Mouse (Mus musculus): ENCODE results near the gene Hpcal4. TPM values are rescaled to one million over a fixed set of nuclear protein-coding genes. Genes with fewer than 3 reads are reported as not detected.

The Hpcal4 gene
- polyA plus RNA-seq, 1 experiment from 2014 or later, result 1.6 TPM

DNA sequence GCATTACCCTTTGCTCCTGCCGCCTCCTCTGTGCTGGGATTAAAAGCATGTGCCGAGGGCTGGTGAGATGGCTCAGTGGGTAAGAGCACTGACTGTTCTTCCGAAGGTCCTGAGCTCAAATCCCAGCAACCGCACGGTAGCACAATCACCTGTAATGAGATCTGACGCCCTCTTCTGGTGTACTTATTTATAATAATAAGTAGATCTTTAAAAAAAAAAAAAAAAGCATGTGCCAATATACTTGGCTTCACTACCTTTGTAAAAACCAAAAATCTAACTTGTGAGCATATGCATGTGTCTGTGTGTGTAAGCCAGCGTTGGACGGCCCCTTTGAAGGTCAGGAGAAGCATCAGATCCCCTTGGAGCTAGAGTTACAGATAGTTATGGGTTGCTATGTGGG is 28.0 kb downstream of the Hpcal4 start:
- H3K4me3 ChIP-seq (ENCODE audit: low read depth, low read length), result no peak overlapping the region
- ATAC-seq (replicated peaks; ENCODE audit: insufficient number of reproducible peaks, low FRiP score, low TSS enrichment, low read depth) (no peak), DNase-seq (ENCODE audit: low spot score) (no peak)
- no peaks in the 10 kb centered on the region for H3K36me3 ChIP-seq (replicated peaks; ENCODE audit: control insufficient read depth, insufficient read depth, low read depth, low read length)
- no peaks in the 10 kb centered on the region for H3K9me3 ChIP-seq (replicated peaks; ENCODE audit: control insufficient read depth, low read length)
- no peak overlapping the region for H3K27ac ChIP-seq (replicated peaks; ENCODE audit: low read depth, low read length)
- H3K27me3 ChIP-seq (ENCODE audit: control insufficient read depth, insufficient read depth, low read length), result no peaks in the 10 kb centered on the region
- 47% methylated on average over 8 of the region's 8 CpGs for WGBS
- H3K9ac ChIP-seq (replicated peaks; ENCODE audit: low read length), result no peak overlapping the region
- H3K4me1 ChIP-seq (ENCODE audit: control insufficient read depth, insufficient read depth, low read length), result no peaks in the 10 kb centered on the region
- H3K4me2 ChIP-seq (ENCODE audit: low read depth, low read length), result no peak overlapping the region

DNA sequence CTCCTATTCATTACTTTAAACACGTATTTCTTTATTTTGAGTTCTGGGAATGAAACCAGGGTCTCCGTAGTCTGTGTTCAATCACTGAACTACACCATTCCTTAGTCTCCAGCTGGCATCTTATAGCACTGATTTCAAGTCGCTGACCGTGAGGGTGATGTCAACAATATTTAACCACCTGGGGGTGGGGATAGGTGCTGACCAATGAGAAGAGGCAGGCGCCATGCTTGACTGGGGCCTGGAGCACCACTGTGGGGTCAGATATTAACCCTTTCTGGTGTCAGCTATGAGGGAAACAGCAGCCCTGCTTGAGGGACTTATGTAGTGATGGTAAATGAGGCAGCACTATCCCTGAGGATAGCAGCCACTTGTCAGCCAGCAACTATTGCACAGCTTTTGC is 28.4 kb downstream of the Hpcal4 start:
- Histone ChIP-seq H3K4me1 (ENCODE audit: control insufficient read depth, insufficient read depth, low read length) (no peaks in the 10 kb centered on the region), H3K4me3 (ENCODE audit: low read depth, low read length) (no peak overlapping the region), H3K36me3 (replicated peaks; ENCODE audit: control insufficient read depth, insufficient read depth, low read depth, low read length) (no peaks in the 10 kb centered on the region), H3K4me2 (ENCODE audit: low read depth, low read length) (no peak overlapping the region), H3K9ac (replicated peaks; ENCODE audit: low read length) (no peak overlapping the region), H3K9me3 (replicated peaks; ENCODE audit: control insufficient read depth, low read length) (no peaks in the 10 kb centered on the region), H3K27me3 (ENCODE audit: control insufficient read depth, insufficient read depth, low read length) (no peaks in the 10 kb centered on the region), H3K27ac (replicated peaks; ENCODE audit: low read depth, low read length) (no peak overlapping the region)
- DNase-seq (ENCODE audit: low spot score) (no peak), ATAC-seq (replicated peaks; ENCODE audit: insufficient number of reproducible peaks, low FRiP score, low TSS enrichment, low read depth) (no peak)
- 58% methylated on average over 5 of the region's 5 CpGs for WGBS

DNA sequence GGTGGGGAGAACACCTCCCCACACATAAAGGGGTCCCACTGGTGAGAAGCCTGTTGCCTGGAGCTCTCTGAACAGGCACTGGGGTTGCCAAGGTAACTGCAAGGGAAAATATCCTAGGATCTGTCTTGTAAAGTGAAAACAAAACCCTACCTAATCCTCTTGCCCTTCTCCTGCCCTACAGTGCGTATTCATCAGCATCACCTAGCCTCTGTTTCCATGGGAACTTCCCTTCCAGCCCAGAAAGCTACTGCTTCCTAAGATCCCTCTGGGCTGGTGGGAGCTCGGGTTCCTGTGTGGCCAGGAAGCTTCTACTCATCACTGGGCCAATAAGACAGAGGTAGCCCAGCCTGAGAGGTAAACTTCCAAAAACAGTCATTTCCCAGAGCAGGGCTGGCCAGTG is 29.3 kb downstream of the Hpcal4 start:
- H3K4me1 ChIP-seq (ENCODE audit: control insufficient read depth, insufficient read depth, low read length), result no peaks in the 10 kb centered on the region
- DNase-seq (ENCODE audit: low spot score) (no peak), ATAC-seq (replicated peaks; ENCODE audit: insufficient number of reproducible peaks, low FRiP score, low TSS enrichment, low read depth) (no peak)
- no peaks in the 10 kb centered on the region for H3K9me3 ChIP-seq (replicated peaks; ENCODE audit: control insufficient read depth, low read length)
- 43% methylated on average over 2 of the region's 2 CpGs for WGBS
- H3K27me3 ChIP-seq (ENCODE audit: control insufficient read depth, insufficient read depth, low read length), result no peaks in the 10 kb centered on the region
- H3K27ac ChIP-seq (replicated peaks; ENCODE audit: low read depth, low read length), result no peak overlapping the region
- H3K4me3 ChIP-seq (ENCODE audit: low read depth, low read length), result no peak overlapping the region
- no peak overlapping the region for H3K9ac ChIP-seq (replicated peaks; ENCODE audit: low read length)
- no peak overlapping the region for H3K4me2 ChIP-seq (ENCODE audit: low read depth, low read length)
- H3K36me3 ChIP-seq (replicated peaks; ENCODE audit: control insufficient read depth, insufficient read depth, low read depth, low read length), result no peaks in the 10 kb centered on the region

DNA sequence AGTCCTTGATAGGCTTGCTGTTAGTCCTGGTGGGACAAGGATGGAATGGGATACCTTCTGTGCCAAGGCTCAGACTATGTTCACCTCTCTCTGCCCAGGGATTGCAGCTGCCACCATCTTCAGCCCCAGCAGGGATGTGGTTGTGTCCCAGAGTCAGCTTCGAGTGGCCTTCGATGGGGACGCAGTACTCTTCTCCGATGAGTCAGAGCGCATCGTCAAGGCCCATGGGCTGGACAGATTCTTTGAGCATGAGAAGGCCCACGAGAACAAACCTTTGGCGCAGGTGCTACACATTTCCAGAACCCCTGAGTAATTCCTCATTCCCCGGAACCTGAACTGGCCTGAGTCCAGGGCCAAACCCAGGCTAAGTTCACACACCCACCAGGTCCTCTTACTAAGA is 30.9 kb downstream of the Hpcal4 start:
- Histone ChIP-seq H3K4me3 (ENCODE audit: low read depth, low read length) (no peak overlapping the region), H3K4me2 (ENCODE audit: low read depth, low read length) (no peak overlapping the region), H3K9ac (replicated peaks; ENCODE audit: low read length) (no peak overlapping the region), H3K27ac (replicated peaks; ENCODE audit: low read depth, low read length) (no peak overlapping the region), H3K9me3 (replicated peaks; ENCODE audit: control insufficient read depth, low read length) (no peaks in the 10 kb centered on the region), H3K27me3 (ENCODE audit: control insufficient read depth, insufficient read depth, low read length) (no peaks in the 10 kb centered on the region), H3K4me1 (ENCODE audit: control insufficient read depth, insufficient read depth, low read length) (no peaks in the 10 kb centered on the region), H3K36me3 (replicated peaks; ENCODE audit: control insufficient read depth, insufficient read depth, low read depth, low read length) (no peaks in the 10 kb centered on the region)
- ATAC-seq (replicated peaks; ENCODE audit: insufficient number of reproducible peaks, low FRiP score, low TSS enrichment, low read depth) (no peak), DNase-seq (ENCODE audit: low spot score) (no peak)
- 94% methylated on average over 9 of the region's 9 CpGs for WGBS

DNA sequence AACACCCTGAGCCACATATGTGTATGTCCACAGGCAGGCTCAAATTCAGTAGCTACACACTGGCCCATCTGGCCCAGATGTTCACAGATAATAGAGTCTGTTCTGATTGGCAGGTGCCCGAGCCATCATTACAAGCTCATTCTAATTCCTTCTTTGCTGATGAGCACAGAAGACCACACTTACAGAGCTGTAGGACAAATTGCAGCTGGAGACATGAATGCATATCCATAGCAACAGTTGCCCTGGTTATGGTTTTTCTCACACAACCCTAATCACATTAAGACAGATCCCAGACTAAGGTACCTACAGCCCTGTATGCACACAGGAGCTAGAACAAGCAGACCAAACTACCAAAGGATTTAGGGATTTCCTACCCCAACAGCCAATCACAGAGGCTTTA is 32.3 kb downstream of the Hpcal4 start:
- no peak overlapping the region for H3K27ac ChIP-seq (replicated peaks; ENCODE audit: low read depth, low read length)
- no peak overlapping the region for H3K9ac ChIP-seq (replicated peaks; ENCODE audit: low read length)
- ATAC-seq (replicated peaks; ENCODE audit: insufficient number of reproducible peaks, low FRiP score, low TSS enrichment, low read depth) (no peak), DNase-seq (ENCODE audit: low spot score) (no peak)
- no peak overlapping the region for H3K4me3 ChIP-seq (ENCODE audit: low read depth, low read length)
- no peaks in the 10 kb centered on the region for H3K9me3 ChIP-seq (replicated peaks; ENCODE audit: control insufficient read depth, low read length)
- no peaks in the 10 kb centered on the region for H3K4me1 ChIP-seq (ENCODE audit: control insufficient read depth, insufficient read depth, low read length)
- no peaks in the 10 kb centered on the region for H3K27me3 ChIP-seq (ENCODE audit: control insufficient read depth, insufficient read depth, low read length)
- 85% methylated on average over 1 of the region's 1 CpGs for WGBS
- H3K4me2 ChIP-seq (ENCODE audit: low read depth, low read length), result no peak overlapping the region
- H3K36me3 ChIP-seq (replicated peaks; ENCODE audit: control insufficient read depth, insufficient read depth, low read depth, low read length), result no peaks in the 10 kb centered on the region

DNA sequence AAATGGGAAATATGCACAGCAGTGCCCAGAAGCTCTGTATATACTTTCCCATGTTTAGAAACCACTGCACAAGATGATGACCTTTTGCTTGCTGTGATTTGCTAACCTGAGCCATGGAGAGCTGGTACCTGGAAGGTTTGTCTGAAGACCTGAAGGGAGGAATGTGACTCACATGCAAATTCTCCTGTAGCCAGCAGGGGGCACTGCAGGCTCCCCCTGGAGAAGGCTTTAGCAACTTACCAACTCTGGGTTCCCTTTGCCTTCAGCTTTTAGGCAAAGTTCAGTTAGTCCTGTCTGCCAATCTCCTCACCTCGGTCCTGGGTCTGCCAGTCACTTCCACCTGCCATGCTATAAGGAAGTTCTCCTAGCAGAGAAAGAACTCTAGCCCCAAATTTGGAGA is 33.8 kb downstream of the Hpcal4 start:
- no peaks in the 10 kb centered on the region for H3K27me3 ChIP-seq (ENCODE audit: control insufficient read depth, insufficient read depth, low read length)
- DNase-seq (ENCODE audit: low spot score) (peak; percentile 66), ATAC-seq (replicated peaks; ENCODE audit: insufficient number of reproducible peaks, low FRiP score, low TSS enrichment, low read depth) (no peak)
- no peak overlapping the region for H3K4me2 ChIP-seq (ENCODE audit: low read depth, low read length)
- H3K4me1 ChIP-seq (ENCODE audit: control insufficient read depth, insufficient read depth, low read length), result no peaks in the 10 kb centered on the region
- no peaks in the 10 kb centered on the region for H3K9me3 ChIP-seq (replicated peaks; ENCODE audit: control insufficient read depth, low read length)
- 19% methylated on average over 1 of the region's 1 CpGs for WGBS
- no peak overlapping the region for H3K9ac ChIP-seq (replicated peaks; ENCODE audit: low read length)
- no peak overlapping the region for H3K27ac ChIP-seq (replicated peaks; ENCODE audit: low read depth, low read length)
- no peak overlapping the region for H3K4me3 ChIP-seq (ENCODE audit: low read depth, low read length)
- no peaks in the 10 kb centered on the region for H3K36me3 ChIP-seq (replicated peaks; ENCODE audit: control insufficient read depth, insufficient read depth, low read depth, low read length)

DNA sequence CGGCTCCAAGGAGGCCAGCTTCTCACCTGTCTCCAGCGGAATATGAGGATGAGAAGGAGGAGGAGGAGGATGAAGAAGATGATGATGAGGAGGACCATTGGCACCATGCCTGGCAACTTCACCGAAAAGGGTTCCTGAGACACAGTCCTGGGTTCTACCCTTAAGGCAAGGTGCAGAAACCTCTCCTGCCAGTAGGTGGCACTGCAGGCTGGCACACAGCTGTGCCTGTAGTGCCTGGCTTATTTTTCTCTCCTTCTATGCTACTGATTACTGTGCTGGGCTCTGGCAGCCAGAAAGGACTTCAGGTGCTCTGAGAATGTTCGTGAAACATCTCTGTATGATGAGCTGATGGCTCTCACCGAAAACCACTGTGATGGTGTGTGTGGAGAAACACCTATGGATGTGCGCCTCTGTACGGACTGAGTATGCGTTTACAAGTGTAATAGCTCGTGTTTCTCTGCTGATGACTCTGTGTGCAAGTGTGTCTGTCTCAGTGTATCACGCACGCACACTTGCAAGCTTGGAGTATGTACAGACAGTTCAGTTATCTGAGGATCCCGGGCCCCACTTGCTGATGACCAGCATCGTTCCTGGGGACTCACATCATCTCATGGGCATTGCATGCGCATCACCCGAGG is 36.8 kb downstream of the Hpcal4 start:
- no peaks in the 10 kb centered on the region for H3K4me1 ChIP-seq (ENCODE audit: control insufficient read depth, insufficient read depth, low read length)
- H3K27me3 ChIP-seq (ENCODE audit: control insufficient read depth, insufficient read depth, low read length), result no peaks in the 10 kb centered on the region

DNA sequence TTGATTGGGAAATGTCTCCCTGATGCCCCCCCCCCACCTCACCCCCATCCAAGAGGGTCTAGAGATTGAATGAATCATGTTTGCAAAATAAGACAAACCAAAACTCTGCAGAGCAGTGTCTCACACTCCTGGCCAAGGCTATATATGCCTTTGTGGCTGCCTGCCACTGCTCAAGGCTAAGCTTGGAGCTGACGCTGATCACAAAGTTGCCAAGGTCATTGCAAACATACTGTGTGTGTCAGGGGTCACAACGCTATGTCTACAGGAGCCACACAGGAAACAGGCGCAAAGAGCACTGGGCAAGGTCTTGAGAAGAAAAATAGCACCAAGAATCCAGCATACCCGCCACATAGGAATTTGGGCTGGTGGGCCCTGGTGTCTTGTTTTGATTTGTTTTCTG is 37.6 kb downstream of the Hpcal4 start:
- no peak overlapping the region for H3K4me2 ChIP-seq (ENCODE audit: low read depth, low read length)
- ATAC-seq (replicated peaks; ENCODE audit: insufficient number of reproducible peaks, low FRiP score, low TSS enrichment, low read depth) (no peak), DNase-seq (ENCODE audit: low spot score) (no peak)
- H3K27ac ChIP-seq (replicated peaks; ENCODE audit: low read depth, low read length), result no peak overlapping the region
- no peaks in the 10 kb centered on the region for H3K9me3 ChIP-seq (replicated peaks; ENCODE audit: control insufficient read depth, low read length)
- H3K36me3 ChIP-seq (replicated peaks; ENCODE audit: control insufficient read depth, insufficient read depth, low read depth, low read length), result no peaks in the 10 kb centered on the region
- H3K4me3 ChIP-seq (ENCODE audit: low read depth, low read length), result no peak overlapping the region
- WGBS, result 60% methylated on average over 4 of the region's 4 CpGs
- no peaks in the 10 kb centered on the region for H3K27me3 ChIP-seq (ENCODE audit: control insufficient read depth, insufficient read depth, low read length)
- H3K9ac ChIP-seq (replicated peaks; ENCODE audit: low read length), result no peak overlapping the region
- H3K4me1 ChIP-seq (ENCODE audit: control insufficient read depth, insufficient read depth, low read length), result no peaks in the 10 kb centered on the region

More for the DNA sequence above, 36.8 kb downstream of the Hpcal4 start:
- peak; percentile 83 for DNase-seq (ENCODE audit: low spot score)
- Histone ChIP-seq H3K36me3 (replicated peaks; ENCODE audit: control insufficient read depth, insufficient read depth, low read depth, low read length) (no peaks in the 10 kb centered on the region), H3K9me3 (replicated peaks; ENCODE audit: control insufficient read depth, low read length) (no peaks in the 10 kb centered on the region), H3K27ac (replicated peaks; ENCODE audit: low read depth, low read length) (no peak overlapping the region), H3K4me3 (ENCODE audit: low read depth, low read length) (no peak overlapping the region), H3K9ac (replicated peaks; ENCODE audit: low read length) (no peak overlapping the region), H3K4me2 (ENCODE audit: low read depth, low read length) (no peak overlapping the region)
- ATAC-seq (replicated peaks; ENCODE audit: insufficient number of reproducible peaks, low FRiP score, low TSS enrichment, low read depth), result peak; percentile 67
- 73% methylated on average over 15 of the region's 15 CpGs for WGBS

Data from embryonic facial prominence, embryonic 11.5 days (tissue).